Mouse (Mus musculus) layer of hippocampus, postnatal 25 days (tissue): ENCODE measurements at regions not wholly inside any gene's neighbourhood (a gene's known extent, or its start where the extent isn't known, plus 50 kb on each side); places are given as distances from the start of the nearest gene placed in this dataset.

Experiments
- DNase-seq, 2 experiments: peaks; one replicate each; pipeline ENCODE4 v3.0.0; 2022; ENCODE audit warnings: mixed read lengths in 2 of 2, low spot score in 1 of 2; ENCODE audit errors: extremely low spot score in 1 of 2

- DNase-seq = no peak
Observed at GRCm38 (mm10) chr6:11796361-11796760, 110.9 kb downstream of the Ndufa4 start.

GRCm38 (mm10) chr6:11793366-11793765, 113.9 kb downstream of the Ndufa4 start:
- DNase-seq = peak; percentile 11 to 39

GRCm38 (mm10) chr6:11792186-11792585, 115.1 kb downstream of the Ndufa4 start:
- no peak for DNase-seq

- DNase-seq = no peak
Observed at GRCm38 (mm10) chr6:11791056-11791455, 116.2 kb downstream of the Ndufa4 start.

GRCm38 (mm10) chr6:11773992-11774391, 133.3 kb downstream of the Ndufa4 start:
- DNase-seq = no peak

GRCm38 (mm10) chr6:11762912-11763311, 144.4 kb downstream of the Ndufa4 start:
- DNase-seq = no peak

GRCm38 (mm10) chr6:11737667-11738066, 169.6 kb downstream of the Ndufa4 start:
- no peak for DNase-seq

- DNase-seq = peak in 1 of 2 experiments; percentile 11
Observed at GRCm38 (mm10) chr6:11731126-11731525, 176.2 kb downstream of the Ndufa4 start.

GRCm38 (mm10) chr6:11730667-11731066, 176.6 kb downstream of the Ndufa4 start:
- no peak for DNase-seq

GRCm38 (mm10) chr6:11727806-11728205, 179.5 kb downstream of the Ndufa4 start:
- DNase-seq = no peak

- DNase-seq = peak in 1 of 2 experiments; percentile 7
Observed at GRCm38 (mm10) chr6:11727370-11727769, 179.9 kb downstream of the Ndufa4 start.

- DNase-seq = no peak
Observed at GRCm38 (mm10) chr6:11723519-11723918, 183.8 kb downstream of the Ndufa4 start.

GRCm38 (mm10) chr6:11720274-11720673, 187.0 kb downstream of the Ndufa4 start:
- no peak for DNase-seq

GRCm38 (mm10) chr6:11710581-11710980, 196.7 kb downstream of the Ndufa4 start:
- no peak for DNase-seq

- DNase-seq = no peak
Observed at GRCm38 (mm10) chr6:11709465-11709864, 197.8 kb downstream of the Ndufa4 start.
